Mouse (Mus musculus) heart, postnatal 25 days (tissue): ENCODE measurements around the gene Fam90a1a. TPM values are rescaled to one million over a fixed set of nuclear protein-coding genes. Genes with fewer than 3 reads are reported as not detected.

Experiments used
- DNase-seq: peaks from one replicate; pipeline ENCODE4 v3.0.0; 2022; ENCODE audit warnings: low spot score
- intact Hi-C: fragments of 180-260 bp; cut with DNase I; formaldehyde crosslinking; loops from one replicate; pipeline ENCODE4 v1.15.1; 2025
- total RNA-seq, 2 experiments: library from RNA; stranded (reverse); gene quantifications; 2 replicates each; pipeline ENCODE4 v1.2.3; 2021

The Fam90a1a gene
- total RNA-seq, 2 experiments from 2014 or later: not detected

GRCm38 (mm10) chr8:22013034-22013707 is 54.7 kb downstream of the Fam90a1a start:
- no peak for DNase-seq
- intact Hi-C loops: no loop called here

Other genes starting within 250 kb of the Fam90a1a start
- not detected for gene Defa24, start 224.2 kb upstream of the Fam90a1a start, total RNA-seq
- not detected for gene Defb50, start 135.2 kb upstream of the Fam90a1a start, total RNA-seq
- not detected for gene Defb2, start 118.8 kb upstream of the Fam90a1a start, total RNA-seq
- gene Defb10, start 99.8 kb upstream of the Fam90a1a start, total RNA-seq: not detected
- not detected for gene Defb9, start 73.3 kb upstream of the Fam90a1a start, total RNA-seq
- gene Defb11, start 52.3 kb upstream of the Fam90a1a start, total RNA-seq: not detected
- not detected for gene Defb15, start 26.0 kb upstream of the Fam90a1a start, total RNA-seq
- gene Defb35, start 20.4 kb upstream of the Fam90a1a start, total RNA-seq: not detected
- not detected for gene Defb13, start 12.0 kb upstream of the Fam90a1a start, total RNA-seq
- not detected for gene Ccdc70, start 11.1 kb downstream of the Fam90a1a start, total RNA-seq
- gene Atp7b, start 101.6 kb downstream of the Fam90a1a start, total RNA-seq: under 1 TPM; 0.08 to 0.11 TPM
- 1 to 10 TPM; 7.6 to 8.3 TPM for gene Alg11, start 102.0 kb downstream of the Fam90a1a start, total RNA-seq
- gene Nek5, start 166.3 kb downstream of the Fam90a1a start, total RNA-seq: not detected
- 1 to 10 TPM; 1.7 to 2.3 TPM for gene Nek3, start 207.7 kb downstream of the Fam90a1a start, total RNA-seq
- under 1 TPM; 0.65 to 0.67 TPM for gene Ckap2, start 227.1 kb downstream of the Fam90a1a start, total RNA-seq
- 10 to 100 TPM; 27.4 to 27.7 TPM for gene Vps36, start 234.1 kb downstream of the Fam90a1a start, total RNA-seq